Mouse (Mus musculus) cortical plate, adult 2 months (tissue): Measurements from ENCODE around the gene Fgfr2.

Experiments
- CTCF ChIP-seq: fragments of 200-500 bp; IDR thresholded peaks from 2 replicates; pipeline ENCODE4 v1.5.1; 2011; ENCODE audit warnings: mild to moderate bottlenecking, control low read depth, low read length; ENCODE audit not compliant: insufficient read depth; ENCODE audit errors: extremely low read depth
- POLR2A ChIP-seq: fragments of 200-500 bp; IDR thresholded peaks from 2 replicates; pipeline ENCODE4 v1.6.1; 2011; ENCODE audit warnings: mild to moderate bottlenecking, low read length, control low read depth; ENCODE audit not compliant: insufficient read depth; ENCODE audit errors: extremely low read depth

GRCm38 (mm10) chr7:130520049-130520425 lies 2603.1 kb downstream of the Fgfr2 start, which contains the start of gene Ate1:
- TF ChIP-seq CTCF = no peak
- TF ChIP-seq POLR2A = no peak
